ENCODE assay signal across 8 mouse cellular contexts in genomic region chr8:3676993-3677579, GRCm38 (mm10). TPM values are rescaled to one million over a fixed set of nuclear protein-coding genes. Genes with fewer than 3 reads are reported as not detected.
DNase-seq lines count a peak whose midpoint lies in the region; ATAC-seq and TF ChIP-seq lines count a peak whose summit lies in the region.

No protein-coding gene starts in this region.

- H3K4me1 ChIP-seq in spleen, adult 2 months (ENCODE audit: control insufficient read depth, insufficient read depth, insufficient read length) = peaks cover 2% of the 10 kb centered on the region; the same call in 1 of the 2 replicates
- peaks cover 19% of the 10 kb centered on the region for H3K4me1 ChIP-seq in embryonic facial prominence, embryonic 10.5 days
- peaks cover 41% of the 10 kb centered on the region for H3K4me1 ChIP-seq in hindbrain, embryonic 13.5 days (replicated peaks)
- H3K4me1 ChIP-seq in lung, embryonic 14.5 days (ENCODE audit: insufficient read depth) = no peaks in the 10 kb centered on the region

- DNase-seq in spleen, adult 2 months (ENCODE audit: low read depth in 1 of 2, low spot score in 2 of 2) = no peak
- DNase-seq in spleen, postnatal 10 days (ENCODE audit: low spot score in 2 of 2) = no peak
- DNase-seq in embryonic facial prominence, embryonic 10.5 days (ENCODE audit: low spot score) = peak; percentile 38
- DNase-seq in lung, embryonic 14.5 days = peak; percentile 42
- peak; percentile 38 for DNase-seq in splenic B cell, adult 2 months (ENCODE audit: low read depth, low spot score)
- no peak for DNase-seq in spleen, adult 18-20 months
- no peak for DNase-seq in layer of hippocampus, postnatal 36 days

- peak; percentile 5 for ATAC-seq in hindbrain, embryonic 13.5 days (ENCODE audit: low FRiP score)
- ATAC-seq in lung, embryonic 14.5 days (ENCODE audit: insufficient read depth) = peak; percentile 13; the same call in 1 of the 2 replicates

- peaks cover 18% of the 10 kb centered on the region for H3K36me3 ChIP-seq in spleen, adult 2 months (ENCODE audit: control insufficient read depth, insufficient read depth, low read length)
- H3K36me3 ChIP-seq in embryonic facial prominence, embryonic 10.5 days (replicated peaks) = peaks cover 39% of the 10 kb centered on the region
- peaks cover 29% of the 10 kb centered on the region for H3K36me3 ChIP-seq in hindbrain, embryonic 13.5 days
- H3K36me3 ChIP-seq in lung, embryonic 14.5 days (ENCODE audit: insufficient read depth) = peaks cover 29% of the 10 kb centered on the region
- H3K36me3 ChIP-seq in splenic B cell, adult 2 months (ENCODE audit: control insufficient read depth, insufficient read depth, low read length, poor library complexity, severe bottlenecking) = peaks cover 11% of the 10 kb centered on the region

- H3K4me3 ChIP-seq in spleen, adult 2 months (ENCODE audit: extremely low read depth, insufficient read depth, insufficient read length) = peak overlapping the region; percentile 82
- peak overlapping the region; percentile 87 for H3K4me3 ChIP-seq in embryonic facial prominence, embryonic 10.5 days
- H3K4me3 ChIP-seq in hindbrain, embryonic 13.5 days = peak overlapping the region; percentile 88
- H3K4me3 ChIP-seq in lung, embryonic 14.5 days (ENCODE audit: low read depth, low read length) = peak overlapping the region; percentile 87

- no peak for TF ChIP-seq POLR2A in spleen, adult 2 months (IDR thresholded peaks at IDR 0.05; ENCODE audit: low read depth, low read length)

- H3K9ac ChIP-seq in hindbrain, embryonic 13.5 days = peak overlapping the region; percentile 96
- H3K9ac ChIP-seq in lung, embryonic 14.5 days = peak overlapping the region; percentile 96

- H3K9me3 ChIP-seq in embryonic facial prominence, embryonic 10.5 days = peaks cover 4% of the 10 kb centered on the region; the same call in 1 of the 2 replicates
- no peaks in the 10 kb centered on the region for H3K9me3 ChIP-seq in hindbrain, embryonic 13.5 days
- no peaks in the 10 kb centered on the region for H3K9me3 ChIP-seq in lung, embryonic 14.5 days (ENCODE audit: low read depth, low read length)

- peak overlapping the region; percentile 96 for H3K27ac ChIP-seq in spleen, adult 2 months (ENCODE audit: insufficient read depth, low read length)
- peak overlapping the region; percentile 94 for H3K27ac ChIP-seq in embryonic facial prominence, embryonic 10.5 days (replicated peaks)
- H3K27ac ChIP-seq in hindbrain, embryonic 13.5 days = peak overlapping the region; percentile 91
- peak overlapping the region; percentile 95 for H3K27ac ChIP-seq in lung, embryonic 14.5 days (ENCODE audit: low read depth)

- peak overlapping the region; percentile 94 for H3K4me2 ChIP-seq in hindbrain, embryonic 13.5 days
- H3K4me2 ChIP-seq in lung, embryonic 14.5 days = peak overlapping the region; percentile 60

- no peak for TF ChIP-seq CTCF in spleen, adult 2 months (IDR thresholded peaks at IDR 0.05; ENCODE audit: extremely low read depth, insufficient read depth, insufficient read length, insufficient replicate concordance)
- TF ChIP-seq CTCF in lung, embryonic 14.5 days (IDR thresholded peaks at IDR 0.05; ENCODE audit: low read depth) = no peak

- WGBS in spleen, adult 2 months = under 1% methylated on average over 15 of the region's 15 CpGs
- 8% methylated on average over 15 of the region's 15 CpGs for WGBS in embryonic facial prominence, embryonic 10.5 days
- WGBS in hindbrain, embryonic 13.5 days = 8% methylated on average over 15 of the region's 15 CpGs
- under 1% methylated on average over 15 of the region's 15 CpGs for WGBS in lung, embryonic 14.5 days

- no peaks in the 10 kb centered on the region for H3K27me3 ChIP-seq in spleen, adult 2 months (ENCODE audit: control insufficient read depth, insufficient read depth, low read length)
- no peaks in the 10 kb centered on the region for H3K27me3 ChIP-seq in embryonic facial prominence, embryonic 10.5 days (replicated peaks; ENCODE audit: low read depth, poor library complexity, severe bottlenecking)
- no peaks in the 10 kb centered on the region for H3K27me3 ChIP-seq in hindbrain, embryonic 13.5 days
- H3K27me3 ChIP-seq in lung, embryonic 14.5 days (ENCODE audit: insufficient read depth, low read length) = no peaks in the 10 kb centered on the region
- H3K27me3 ChIP-seq in splenic B cell, adult 2 months (ENCODE audit: control insufficient read depth, insufficient read depth, low read length, poor library complexity, severe bottlenecking) = no peaks in the 10 kb centered on the region

RNA-seq across cellular contexts. Expression of gene Trappc5, which starts 1.0 kb away (rescaled TPM):
- polyA plus RNA-seq in spleen, adult 2 months (2012; rRNA removed) = 21.6 and 29.9 TPM in 2 replicates
- 44.6 and 46.8 TPM in 2 replicates for polyA plus RNA-seq in embryonic facial prominence, embryonic 10.5 days (2016; fragmentation: Nextera tagmentation; extraction: Ambion mirVana)
- 53.4 and 57.9 TPM in 2 replicates for polyA plus RNA-seq in hindbrain, embryonic 13.5 days (2015; fragmentation: Nextera tagmentation; extraction: Ambion mirVana)
- 29.7 and 31.0 TPM in 2 replicates for polyA plus RNA-seq in lung, embryonic 14.5 days (2014; fragmentation: Nextera tagmentation; extraction: Ambion mirVana)
- 10 to 100 TPM; 26.8 to 31.6 TPM for total RNA-seq in layer of hippocampus, postnatal 36 days (2021)

RNA-seq across cellular contexts. Expression of gene Fcor, which starts 4.9 kb away (rescaled TPM):
- polyA plus RNA-seq in spleen, adult 2 months (2012; rRNA removed) = 0.77 and 0.86 TPM in 2 replicates
- polyA plus RNA-seq in embryonic facial prominence, embryonic 10.5 days (2016; fragmentation: Nextera tagmentation; extraction: Ambion mirVana) = 7.3 and 8.2 TPM in 2 replicates
- polyA plus RNA-seq in hindbrain, embryonic 13.5 days (2015; fragmentation: Nextera tagmentation; extraction: Ambion mirVana) = 14.6 and 16.8 TPM in 2 replicates
- 11.1 and 11.9 TPM in 2 replicates for polyA plus RNA-seq in lung, embryonic 14.5 days (2014; fragmentation: Nextera tagmentation; extraction: Ambion mirVana)
- total RNA-seq in layer of hippocampus, postnatal 36 days (2021) = 10 to 100 TPM; 18.8 to 26.5 TPM

RNA-seq across cellular contexts. Expression of gene Mcemp1, which starts 11.5 kb away (rescaled TPM):
- polyA plus RNA-seq in spleen, adult 2 months (2012; rRNA removed) = 4.1 and 5.3 TPM in 2 replicates
- polyA plus RNA-seq in embryonic facial prominence, embryonic 10.5 days (2016; fragmentation: Nextera tagmentation; extraction: Ambion mirVana) = 0.12 TPM in 1 of 2 replicates, not detected in the other
- polyA plus RNA-seq in hindbrain, embryonic 13.5 days (2015; fragmentation: Nextera tagmentation; extraction: Ambion mirVana) = 0.10 TPM in 1 of 2 replicates, not detected in the other
- 0.79 and 0.87 TPM in 2 replicates for polyA plus RNA-seq in lung, embryonic 14.5 days (2014; fragmentation: Nextera tagmentation; extraction: Ambion mirVana)
- under 1 TPM in 1 of 2 experiments, not detected in 1; 0.30 TPM for total RNA-seq in layer of hippocampus, postnatal 36 days (2021)

RNA-seq across cellular contexts. Expression of gene Fcer2a, which starts 16.9 kb away (rescaled TPM):
- polyA plus RNA-seq in spleen, adult 2 months (2012; rRNA removed) = 50.9 and 51.7 TPM in 2 replicates
- 0.32 and 0.36 TPM in 2 replicates for polyA plus RNA-seq in embryonic facial prominence, embryonic 10.5 days (2016; fragmentation: Nextera tagmentation; extraction: Ambion mirVana)
- 0.36 and 0.51 TPM in 2 replicates for polyA plus RNA-seq in hindbrain, embryonic 13.5 days (2015; fragmentation: Nextera tagmentation; extraction: Ambion mirVana)
- 0.18 and 0.32 TPM in 2 replicates for polyA plus RNA-seq in lung, embryonic 14.5 days (2014; fragmentation: Nextera tagmentation; extraction: Ambion mirVana)
- total RNA-seq in layer of hippocampus, postnatal 36 days (2021) = not detected

RNA-seq across cellular contexts. Expression of gene Retn, which starts 21.5 kb away (rescaled TPM):
- polyA plus RNA-seq in spleen, adult 2 months (2012; rRNA removed) = 0.56 and 1.3 TPM in 2 replicates
- polyA plus RNA-seq in embryonic facial prominence, embryonic 10.5 days (2016; fragmentation: Nextera tagmentation; extraction: Ambion mirVana) = 0.24 and 0.39 TPM in 2 replicates
- 0.16 and 0.65 TPM in 2 replicates for polyA plus RNA-seq in hindbrain, embryonic 13.5 days (2015; fragmentation: Nextera tagmentation; extraction: Ambion mirVana)
- 0.20 TPM in 1 of 2 replicates, not detected in the other for polyA plus RNA-seq in lung, embryonic 14.5 days (2014; fragmentation: Nextera tagmentation; extraction: Ambion mirVana)
- total RNA-seq in layer of hippocampus, postnatal 36 days (2021) = 1 to 10 TPM in 1 of 2 experiments, under 1 TPM in 1; 0.46 to 1.5 TPM

Comparison
In these comparisons a context has a peak if more than half of its experiments do, and no peak if none do; other contexts are left out.
1. DNase-seq: peak in embryonic facial prominence, embryonic 10.5 days (single experiment), lung, embryonic 14.5 days (single experiment) and splenic B cell, adult 2 months (single experiment); none in spleen, adult 2 months (0 of 2), spleen, postnatal 10 days (0 of 2), spleen, adult 18-20 months (0 of 2) and layer of hippocampus, postnatal 36 days (0 of 2).
2. Peak in every context shown above with its lines, with median percentiles within 50 percentile points of each other: H3K27ac ChIP-seq and H3K4me3 ChIP-seq.